Mouse (Mus musculus) testis, postnatal 10 days (tissue): Measurements from ENCODE around the gene Gabarap.

ENCODE experiments used
- DNase-seq: peaks from one replicate; pipeline ENCODE4 v3.0.0; 2021; ENCODE audit warnings: low spot score

Gabarap gene

GRCm38 (mm10) chr11:69970222-69970621 is 20.7 kb upstream of the Gabarap start:
- no peak for DNase-seq

DNA sequence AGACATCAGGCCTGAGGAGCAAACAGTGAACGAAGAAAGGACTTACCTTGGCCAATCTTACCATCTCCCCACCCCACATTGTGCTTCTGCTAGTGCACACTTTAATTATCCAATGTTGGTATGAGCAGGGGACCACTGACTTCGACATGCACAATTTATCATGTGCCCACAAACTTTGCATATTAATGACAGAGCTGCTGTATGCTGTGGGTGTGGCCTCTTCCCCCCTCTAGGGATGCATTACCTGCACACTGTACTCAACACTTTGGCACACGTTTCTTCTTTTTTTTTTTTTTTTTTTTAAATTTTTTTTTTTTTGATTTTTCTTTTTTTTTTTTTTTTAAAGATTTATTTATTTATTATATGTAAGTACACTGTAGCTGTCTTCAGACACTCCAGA is 20.2 kb upstream of the Gabarap start:
- DNase-seq = no peak

- no peak for DNase-seq
These were observed 16.0 kb upstream of the Gabarap start for GRCm38 (mm10) chr11:69974907-69975306.

DNA sequence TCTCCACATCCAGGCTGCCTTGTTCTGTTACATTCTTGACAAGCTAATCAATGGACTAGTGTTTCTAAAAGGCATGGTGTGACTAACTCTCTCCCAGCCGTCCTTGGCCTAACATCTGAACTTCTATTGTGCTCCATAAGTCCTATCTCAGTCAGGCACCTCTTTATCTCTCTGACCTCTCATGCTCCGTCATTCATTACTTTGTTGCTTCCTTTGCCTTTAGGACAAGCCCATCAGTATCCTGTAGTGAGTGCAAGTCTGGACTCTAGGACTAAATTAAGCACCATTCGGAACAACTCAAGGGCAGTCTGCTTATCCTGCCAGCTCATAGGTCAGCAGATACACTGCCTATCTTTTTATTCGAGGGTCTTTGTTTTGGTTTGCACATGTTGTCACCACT is 14.7 kb upstream of the Gabarap start:
- DNase-seq = no peak

GRCm38 (mm10) chr11:69979827-69980195 is 11.1 kb upstream of the Gabarap start:
- no peak for DNase-seq

DNA sequence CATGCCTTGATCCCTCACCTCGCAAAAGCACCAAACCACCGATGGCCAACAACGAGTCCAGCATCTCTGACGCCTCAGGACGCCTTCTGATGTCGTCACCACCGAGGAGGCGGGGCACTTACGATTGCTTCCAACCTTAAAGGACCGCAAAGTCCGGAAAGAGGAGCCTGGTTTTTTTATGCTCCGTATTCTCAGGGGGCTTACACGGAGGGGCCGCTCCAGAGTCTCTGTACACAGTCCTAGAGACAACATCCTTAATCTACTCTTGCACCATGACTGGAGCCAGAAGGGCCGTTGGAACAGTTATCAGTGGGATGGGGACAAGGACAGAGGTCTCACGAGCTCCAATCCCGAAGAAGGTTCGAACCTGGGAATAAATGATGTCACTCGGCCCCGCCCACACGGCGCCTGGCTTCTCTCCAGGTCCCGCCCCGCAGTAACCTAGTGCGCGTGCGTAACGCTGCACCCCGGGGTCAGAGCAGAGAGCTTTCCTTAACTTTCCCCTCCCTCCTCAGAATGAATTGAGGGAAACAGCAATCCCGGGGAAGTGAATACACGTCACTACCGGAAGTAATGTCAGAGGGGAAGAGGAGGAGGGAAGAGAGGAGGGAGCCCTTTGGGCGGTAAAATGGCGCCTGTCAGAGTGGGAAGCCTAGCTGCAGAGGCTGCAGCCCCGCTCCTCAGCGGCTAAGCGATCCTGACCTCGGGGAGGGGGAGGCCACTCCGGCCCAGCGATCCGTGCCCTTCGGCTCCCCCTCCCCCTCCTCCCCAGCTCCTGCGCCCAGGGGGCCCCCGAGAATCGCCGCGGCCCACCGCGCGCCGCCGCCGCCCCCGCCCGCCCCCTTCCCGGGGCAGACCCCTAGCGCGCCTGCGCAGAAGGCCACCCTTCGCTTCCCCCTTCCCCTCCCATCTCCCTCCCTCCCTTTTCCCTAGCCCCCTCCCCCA is 10.5 kb upstream of the Gabarap start:
- DNase-seq = peak; percentile 99

GRCm38 (mm10) chr11:69981141-69981762 is 9.7 kb upstream of the Gabarap start, which contains the start of gene Ctdnep1:
Gene Ctdnep1 (plus strand): TSS chr11:69981156.
- peak; percentile 59 for DNase-seq

DNA sequence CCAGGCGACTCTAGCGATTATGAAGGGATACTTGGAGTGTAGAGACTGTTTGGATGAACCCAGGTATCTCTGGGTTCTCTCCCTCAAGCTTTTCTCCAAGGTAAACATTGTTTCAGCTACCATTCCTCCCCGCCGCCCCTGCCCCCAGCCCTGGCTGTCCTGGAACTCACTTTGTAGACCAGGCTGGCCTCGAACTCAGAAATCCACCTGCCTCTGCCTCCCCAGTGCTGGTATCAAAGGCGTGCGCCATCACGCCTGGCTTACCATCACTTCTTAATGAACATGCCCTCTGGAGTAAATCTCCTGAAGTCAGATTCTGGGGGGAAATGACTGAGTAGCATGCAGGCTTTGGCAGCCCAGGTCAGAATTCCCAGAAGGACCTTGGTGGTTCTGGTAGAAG is 8.7 kb upstream of the Gabarap start, which contains the start of gene Elp5:
Gene Elp5 (minus strand): TSS at position 293 of the 400 bp plus-strand sequence.
- no peak for DNase-seq

GRCm38 (mm10) chr11:69982877-69983276 is 8.1 kb upstream of the Gabarap start:
- DNase-seq = no peak

DNA sequence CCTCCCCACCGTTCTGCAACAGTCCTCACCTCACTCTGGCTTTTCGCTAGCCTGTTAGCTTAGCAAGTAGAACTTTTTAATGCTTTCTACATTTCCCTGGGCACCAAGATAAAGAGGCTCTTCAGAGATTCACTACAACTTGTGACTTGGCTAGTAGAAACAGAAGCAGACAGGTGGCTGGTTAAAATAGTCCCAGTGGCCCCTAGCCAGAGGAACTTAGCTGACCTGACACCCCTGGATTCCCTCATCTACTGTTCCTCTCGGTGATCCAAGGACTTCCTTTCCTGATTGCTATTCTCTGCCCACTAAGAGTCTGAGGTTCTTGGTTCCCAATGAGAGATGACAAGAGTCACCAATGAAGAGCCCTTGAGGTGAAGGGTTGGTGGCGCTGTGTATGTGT is 7.6 kb upstream of the Gabarap start:
- no peak for DNase-seq

GRCm38 (mm10) chr11:69984431-69984830 is 6.5 kb upstream of the Gabarap start:
- DNase-seq = no peak

DNA sequence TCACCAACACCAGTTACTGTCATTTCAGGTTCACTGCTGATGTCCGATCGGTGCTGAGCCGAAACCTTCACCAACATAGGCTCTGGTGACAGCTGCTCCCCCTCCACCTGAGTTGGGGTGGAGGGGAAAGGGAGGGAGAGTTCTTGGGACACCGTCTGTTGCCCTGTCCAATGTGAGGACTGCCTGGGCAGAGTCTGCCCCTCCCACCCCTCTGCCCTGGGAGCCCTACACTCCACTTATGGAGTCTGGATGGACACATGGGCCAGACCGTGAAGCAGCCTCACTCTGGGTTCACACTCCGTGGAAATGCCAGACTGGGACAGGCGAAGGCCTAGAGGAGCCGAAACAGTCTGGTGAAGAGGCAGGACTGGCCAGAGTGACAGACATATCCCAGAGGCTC is 994 bp upstream of the Gabarap start:
- no peak for DNase-seq

DNA sequence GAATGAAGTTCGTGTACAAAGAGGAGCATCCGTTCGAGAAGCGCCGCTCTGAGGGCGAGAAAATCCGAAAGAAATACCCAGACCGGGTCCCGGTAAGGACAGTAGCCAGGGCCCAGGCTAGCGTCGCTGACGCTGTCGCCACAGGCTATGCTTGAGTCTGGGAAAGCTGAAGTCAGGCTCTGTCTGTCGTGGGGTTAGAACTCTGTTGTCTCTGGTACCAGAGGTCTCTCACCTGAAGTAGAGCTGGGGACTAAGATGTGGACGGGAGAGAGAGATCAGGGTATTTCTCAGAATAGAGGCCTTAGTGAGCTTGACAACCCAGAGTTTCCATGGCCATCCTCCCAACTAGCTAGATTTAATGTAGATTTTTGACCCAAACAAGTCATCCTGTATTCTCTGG is 768 bp downstream of the Gabarap start:
- DNase-seq = no peak

GRCm38 (mm10) chr11:69992396-69992795 is 1.5 kb downstream of the Gabarap start:
- DNase-seq = no peak

DNA sequence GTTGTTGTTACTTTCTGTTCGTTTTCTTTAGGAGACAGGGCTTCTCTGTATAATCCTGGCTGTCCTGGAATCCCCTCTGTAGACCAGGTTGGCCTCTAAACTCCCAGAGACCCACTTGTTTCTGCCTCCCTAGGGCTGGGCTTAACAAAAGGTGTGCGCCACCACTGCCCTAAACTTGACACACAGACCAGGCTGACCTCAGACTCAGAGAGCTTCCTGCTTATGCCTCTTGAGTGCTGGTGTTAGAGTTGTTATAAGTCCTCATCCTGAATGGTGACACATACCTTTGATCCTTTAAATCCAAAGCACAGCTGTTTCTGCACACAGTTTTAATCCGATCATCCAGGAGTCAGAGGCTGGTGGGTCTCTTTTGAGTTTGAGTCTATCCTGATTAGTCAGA is 2.0 kb downstream of the Gabarap start:
- DNase-seq = no peak

DNA sequence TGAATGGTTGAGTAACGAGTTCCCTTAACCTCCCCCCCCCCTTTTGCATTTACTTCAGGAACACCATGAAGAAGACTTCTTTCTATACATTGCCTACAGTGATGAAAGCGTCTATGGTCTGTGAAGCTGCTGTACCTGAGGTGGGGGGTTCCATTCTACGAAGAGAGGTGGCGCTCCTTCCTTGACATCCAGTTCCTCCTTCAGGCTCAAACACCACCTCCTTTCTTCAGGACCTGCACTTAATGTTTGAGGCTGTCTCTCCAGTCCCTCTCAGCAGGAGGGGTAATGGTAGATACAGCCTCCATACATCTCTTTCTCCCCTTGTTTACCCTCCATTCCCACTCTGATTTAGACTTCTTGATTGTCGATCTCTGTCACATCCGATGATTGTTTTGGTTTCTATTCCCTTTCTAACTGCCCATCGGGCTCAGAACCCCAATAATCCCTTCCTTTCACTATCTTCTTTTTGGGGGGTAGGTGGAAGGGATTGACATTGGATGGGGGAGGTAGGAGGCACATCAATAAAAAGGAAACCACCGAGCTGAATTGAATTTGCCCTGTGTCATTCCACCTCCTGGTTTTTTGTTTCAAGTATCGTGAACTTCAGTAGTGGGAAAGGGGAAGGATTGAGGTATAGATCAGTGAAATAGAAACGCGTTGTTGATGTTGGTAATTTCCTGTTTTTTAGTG is 3.6 kb downstream of the Gabarap start:
- no peak for DNase-seq

DNA sequence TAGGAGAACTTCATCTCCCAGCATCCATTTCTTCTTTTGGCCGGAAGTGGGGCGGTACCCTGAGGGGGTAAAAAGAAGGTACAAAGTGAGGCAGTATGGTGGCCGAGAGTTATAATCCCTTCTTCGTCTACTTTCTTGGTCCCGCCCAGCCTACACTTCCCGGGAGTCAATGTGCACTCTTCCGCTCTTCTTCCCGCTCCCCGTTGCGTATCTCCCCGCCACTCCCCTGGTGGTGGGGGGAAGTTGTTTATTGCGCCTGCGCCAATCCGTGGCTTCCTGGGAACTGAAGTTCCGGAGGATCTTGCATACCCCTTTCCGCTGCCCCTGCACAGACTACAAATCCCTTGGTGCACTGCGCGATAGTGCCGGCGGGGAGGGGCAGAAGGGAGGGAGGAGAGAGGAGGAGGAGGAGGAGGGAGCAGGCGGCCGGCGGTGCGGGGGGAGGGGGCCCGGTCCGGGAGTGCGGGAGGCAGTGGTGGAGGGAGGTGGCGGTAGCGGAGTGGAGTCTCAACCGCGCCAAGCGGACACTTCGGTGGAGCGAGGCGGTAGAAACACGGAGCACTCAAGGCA is 4.5 kb downstream of the Gabarap start, which contains the start of gene Phf23:
Gene Phf23 (plus strand): TSS at position 387 of the 570 bp plus-strand sequence.
- DNase-seq = peak; percentile 97

DNA sequence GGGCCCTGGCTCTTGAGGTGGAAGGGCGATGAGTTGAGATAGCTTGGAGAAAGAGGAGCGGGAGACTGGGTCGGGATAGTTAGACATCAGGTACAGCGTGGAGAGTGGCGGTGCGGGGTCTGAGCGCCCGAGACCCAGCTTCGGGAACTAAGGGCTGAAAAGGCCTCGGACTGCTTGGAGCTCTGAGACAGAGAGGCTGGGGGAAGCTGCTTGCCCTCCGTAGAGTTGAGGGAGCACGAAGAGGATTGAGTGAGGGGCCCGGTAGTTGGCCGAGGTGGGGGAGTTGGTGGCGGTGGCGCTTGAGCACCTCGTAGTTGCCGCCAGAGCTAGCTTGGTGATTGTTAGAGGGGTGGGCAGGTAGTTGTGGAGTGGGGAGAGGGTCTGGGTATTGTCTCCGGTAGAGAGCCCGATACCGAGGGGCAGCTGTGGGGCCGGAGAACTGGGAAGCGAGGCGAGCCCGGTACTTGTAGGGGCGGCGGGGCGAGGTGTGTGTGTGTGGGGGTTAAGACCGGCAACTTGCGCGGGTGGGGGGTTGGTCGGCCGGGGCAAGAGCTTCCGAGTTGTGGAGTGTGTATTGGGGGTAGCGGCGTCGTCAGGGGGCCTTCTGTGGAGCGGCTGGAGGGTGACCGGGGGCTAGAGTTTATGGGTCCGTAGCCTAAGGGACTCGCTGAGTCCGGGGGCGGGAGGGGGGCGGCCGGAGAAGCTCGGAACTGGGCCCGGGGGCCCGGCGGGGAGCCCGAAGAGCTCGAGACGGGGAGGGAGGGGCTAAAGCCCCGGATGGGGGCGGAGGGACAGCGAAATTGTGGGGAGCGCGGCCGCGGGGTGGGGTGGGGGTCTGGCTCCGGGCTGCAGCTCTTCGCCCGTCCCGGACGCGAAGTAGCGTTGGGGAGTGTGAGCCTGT is 5.5 kb downstream of the Gabarap start:
- DNase-seq = peak; percentile 77

- peak; percentile 96 for DNase-seq
These were observed 6.1 kb downstream of the Gabarap start for GRCm38 (mm10) chr11:69997070-69997509.

- no peak for DNase-seq
These were observed 7.9 kb downstream of the Gabarap start for GRCm38 (mm10) chr11:69998567-69999491.
